Mouse (Mus musculus): ENCODE measurements around the gene Gm28043.
A peak's percentile ranks its signal among the peaks of the same experiment; 100 is the strongest.
"Not testable (repeated sequence)": the region's sequence is repeated elsewhere in the genome, so short reads cannot be mapped to it uniquely, and the experiment has no call there.

Gm28043 gene

DNA sequence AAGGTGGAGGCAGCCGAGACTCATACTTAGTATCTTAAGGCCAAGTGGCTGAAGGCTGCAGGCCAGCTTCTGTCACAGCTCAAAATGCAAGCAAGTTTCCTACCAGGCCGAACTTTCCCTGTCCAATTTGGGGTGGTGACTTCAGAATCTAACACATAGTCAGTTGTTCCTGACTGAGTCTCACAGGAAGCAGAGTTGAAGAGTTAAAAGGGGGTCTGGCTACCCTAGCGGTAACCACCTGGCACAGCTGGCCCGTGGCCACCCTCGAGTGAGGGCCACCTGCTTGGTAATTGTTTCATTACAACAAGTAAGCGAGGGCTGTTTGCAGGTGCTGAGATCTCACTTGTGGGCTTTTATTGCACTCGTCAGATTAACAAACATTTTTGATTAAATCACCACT is 97.9 kb downstream of the Gm28043 start:
- DNase-seq (ENCODE audit: low spot score): no peak

DNA sequence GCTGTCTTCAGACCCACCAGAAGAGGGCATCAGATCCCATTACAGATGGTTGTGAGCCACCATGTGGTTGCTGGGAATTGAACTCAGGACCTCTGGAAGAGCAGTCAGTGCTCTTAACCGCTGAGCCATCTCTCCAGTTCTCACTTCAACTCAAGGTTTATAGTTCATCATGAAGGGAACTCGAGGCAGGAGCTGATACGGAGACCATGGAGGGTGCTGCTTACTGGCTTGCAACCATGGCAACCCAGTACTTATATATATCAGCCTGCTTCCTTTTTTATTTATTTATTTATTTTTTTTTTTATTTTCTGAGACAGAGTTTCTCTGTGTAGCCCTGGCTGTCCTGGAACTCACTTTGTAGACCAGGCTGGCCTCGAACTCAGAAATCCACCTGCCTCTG is 99.1 kb downstream of the Gm28043 start:
- not testable (repeated sequence) for DNase-seq (ENCODE audit: low spot score)

DNA sequence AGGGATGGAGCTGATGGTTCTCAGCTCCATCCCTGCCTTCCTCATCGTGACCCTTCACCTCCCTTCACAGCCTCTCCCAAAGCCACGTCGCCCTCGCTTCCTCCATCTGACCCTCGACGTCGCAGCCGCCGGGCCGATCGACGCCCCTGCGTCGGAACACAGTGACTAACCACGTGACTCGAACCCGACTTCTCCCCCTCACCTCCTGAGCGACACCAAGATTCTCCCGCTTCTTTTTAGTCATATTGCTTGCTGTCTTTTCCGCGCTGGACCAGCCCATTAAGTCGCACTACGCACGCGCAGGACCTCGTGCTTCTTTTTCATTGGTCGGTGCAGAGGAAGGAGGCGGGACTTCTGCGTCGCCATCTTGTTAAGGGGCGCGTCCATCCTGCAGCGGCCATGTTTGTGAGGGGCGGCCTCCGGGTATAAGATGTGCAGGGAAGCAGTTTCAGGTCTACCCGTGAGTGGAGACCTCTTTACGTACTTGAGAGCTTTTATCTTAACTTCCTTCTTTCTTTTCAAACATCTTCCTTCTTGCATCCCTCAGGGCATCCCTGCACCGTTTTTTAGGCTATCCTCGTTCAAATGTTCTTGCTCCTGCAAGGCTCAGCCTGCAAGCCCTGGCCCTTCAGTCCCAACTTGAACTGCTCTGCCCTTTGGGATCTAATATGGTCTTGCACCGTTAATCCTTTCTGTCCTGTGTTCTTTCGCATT is 102.2 kb downstream of the Gm28043 start, which contains the start of gene Ccdc167:
Gene Ccdc167, minus strand, starts transcription at position 313 of the 714 bp plus-strand sequence.
- peak; percentile 93 for DNase-seq (ENCODE audit: low spot score)

GRCm38 (mm10) chr17:29718660-29719059 is 104.0 kb downstream of the Gm28043 start:
- DNase-seq (ENCODE audit: low spot score): no peak

DNA sequence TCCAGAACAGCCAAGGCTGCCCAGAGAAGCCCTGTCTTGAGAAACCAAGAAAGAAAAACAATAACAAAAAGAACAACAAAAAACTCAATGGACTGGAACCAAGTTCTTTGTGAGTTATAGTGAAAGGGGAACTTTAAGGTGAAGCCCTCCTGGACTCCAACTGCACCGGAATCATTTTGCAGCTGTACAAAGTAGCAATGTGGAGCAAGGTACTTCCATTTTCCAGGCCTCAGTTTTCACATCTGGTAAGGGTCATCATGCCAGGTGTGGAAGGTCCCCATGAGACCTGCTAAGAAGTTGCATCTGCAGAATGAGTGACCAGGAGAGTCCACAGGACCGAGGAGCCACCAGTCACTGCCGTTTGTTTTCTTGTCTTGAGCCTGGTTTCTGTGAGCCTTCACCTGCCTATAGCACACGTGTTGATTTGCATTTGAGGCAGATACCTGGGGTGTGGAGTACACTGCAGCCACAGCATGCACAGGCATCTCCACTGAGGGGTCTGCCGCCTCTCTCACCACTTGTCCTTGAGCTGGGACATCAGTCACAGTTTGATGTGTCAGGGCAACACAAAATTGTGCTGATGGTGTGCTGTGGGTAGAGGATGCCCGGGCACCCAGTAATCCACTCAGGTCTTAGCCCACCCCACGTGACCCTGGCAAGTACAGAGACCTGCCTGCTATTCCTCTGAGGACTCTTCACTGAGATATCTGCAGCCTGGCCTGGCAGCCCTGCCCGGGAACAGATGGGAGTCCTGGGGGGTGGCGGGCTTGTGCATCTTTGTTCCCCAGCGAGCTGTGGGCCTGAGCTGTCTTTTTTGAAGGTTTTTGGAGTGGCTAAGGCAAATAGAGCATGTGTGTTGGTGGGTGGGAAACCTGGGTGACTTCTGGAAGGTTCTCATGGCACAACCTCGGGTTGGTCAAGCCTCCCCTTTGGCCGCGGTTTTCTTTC is 105.2 kb downstream of the Gm28043 start:
- no peak for DNase-seq (ENCODE audit: low spot score)

DNA sequence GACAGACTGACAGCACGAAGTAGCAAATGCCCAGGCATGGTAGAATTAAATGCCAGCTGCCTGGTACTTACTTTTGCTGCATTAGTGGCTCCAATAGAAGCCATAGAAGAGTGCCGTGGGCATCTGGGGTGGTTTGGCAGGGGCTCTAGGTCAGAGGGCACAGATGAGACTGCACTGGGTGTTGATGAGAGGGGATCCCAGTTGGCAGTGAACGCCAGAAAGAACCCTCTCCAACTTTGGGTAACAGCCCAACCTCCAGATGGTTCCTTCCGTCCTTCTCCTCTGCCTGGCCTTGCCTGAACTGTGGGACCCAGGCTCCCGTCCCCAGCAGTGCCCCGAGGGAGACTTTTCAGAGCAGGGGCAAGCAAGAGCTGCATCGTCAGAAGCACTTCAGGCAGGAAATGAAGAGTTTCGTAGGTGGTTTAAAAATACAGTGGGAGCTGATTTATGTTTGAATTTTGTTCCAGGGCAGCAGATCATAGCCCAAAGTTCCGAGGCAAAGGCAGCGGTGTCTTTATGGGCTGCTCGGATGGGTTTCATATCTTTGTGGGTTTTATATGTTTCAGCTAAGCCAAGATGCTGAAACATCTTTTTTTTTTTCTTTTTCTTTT is 106.2 kb downstream of the Gm28043 start:
- DNase-seq (ENCODE audit: low spot score): no peak

GRCm38 (mm10) chr17:29724610-29725009 is 109.9 kb downstream of the Gm28043 start:
- DNase-seq (ENCODE audit: low spot score): no peak

DNA sequence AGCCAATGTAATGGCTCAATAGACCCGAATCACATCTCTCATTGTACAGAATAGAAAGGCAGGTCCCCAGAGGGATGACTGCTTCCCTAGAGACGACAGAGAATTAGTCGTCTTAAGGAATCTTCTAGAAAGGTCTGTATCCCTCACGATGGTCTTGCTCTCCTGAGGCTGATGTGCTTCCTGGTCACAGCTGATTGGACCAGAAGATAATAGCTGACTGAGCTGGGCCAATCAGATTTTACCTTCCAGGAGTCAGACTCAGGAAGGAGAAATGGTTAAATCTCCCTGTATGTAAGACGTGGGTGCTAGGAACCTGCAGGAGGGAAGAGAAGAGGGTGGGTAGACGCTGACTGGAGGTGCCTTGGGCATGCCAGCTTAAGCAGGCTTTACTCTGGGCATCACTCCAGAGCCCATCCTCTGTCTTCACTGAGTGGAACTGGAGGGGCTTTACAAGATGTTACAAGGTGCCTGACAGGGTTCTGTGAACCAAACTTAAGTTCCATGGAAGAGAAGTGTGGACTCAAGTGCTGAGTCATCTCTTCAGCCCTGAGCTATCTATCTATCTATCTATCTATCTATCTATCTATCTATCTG is 110.4 kb downstream of the Gm28043 start:
- no peak for DNase-seq (ENCODE audit: low spot score)

- DNase-seq (ENCODE audit: low spot score): no peak
Observed at GRCm38 (mm10) chr17:29728082-29728481, 113.4 kb downstream of the Gm28043 start.

GRCm38 (mm10) chr17:29730510-29731265 is 116.0 kb downstream of the Gm28043 start:
- DNase-seq (ENCODE audit: low spot score): peak; percentile 75

GRCm38 (mm10) chr17:29731266-29731952 is 116.7 kb downstream of the Gm28043 start:
- peak; percentile 92 for DNase-seq (ENCODE audit: low spot score)

DNA sequence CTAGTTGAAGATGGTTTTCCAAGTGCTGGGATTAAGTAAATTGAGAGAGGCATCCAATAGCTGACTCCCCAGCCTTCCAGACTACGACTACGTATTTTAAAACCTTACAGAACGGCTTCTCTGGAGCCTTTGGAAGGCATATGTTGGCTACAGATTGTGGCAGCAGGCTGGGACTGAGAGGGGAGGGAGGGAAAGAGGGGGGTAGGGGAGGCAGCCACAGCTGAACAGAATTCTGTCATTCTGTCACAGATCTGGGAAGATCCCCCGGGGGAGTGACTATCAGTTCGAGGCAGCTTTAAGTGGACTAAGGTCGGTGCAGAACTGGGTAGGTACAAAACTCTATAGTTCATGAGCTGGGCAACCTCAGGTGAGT is 117.3 kb downstream of the Gm28043 start:
- DNase-seq (ENCODE audit: low spot score): no peak

DNA sequence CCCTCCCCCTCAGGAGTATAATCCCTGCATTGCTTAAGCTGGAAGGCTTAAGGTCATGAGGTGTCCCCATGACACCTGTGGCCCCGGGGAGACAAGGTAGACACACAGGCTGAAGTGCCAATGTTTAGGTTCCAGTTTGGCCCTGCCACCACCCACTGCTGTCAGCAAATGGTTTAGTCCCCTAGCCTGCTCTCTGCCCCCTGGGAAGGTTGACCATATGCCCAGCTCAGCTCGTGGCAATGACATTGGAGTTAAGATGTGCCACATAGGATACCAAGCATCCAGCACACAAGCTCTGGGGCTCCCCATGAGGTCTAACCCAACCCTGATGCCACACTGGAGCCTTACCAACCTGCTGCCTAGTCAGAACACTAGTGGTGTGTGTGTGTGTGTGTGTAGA is 117.8 kb downstream of the Gm28043 start:
- DNase-seq (ENCODE audit: low spot score): no peak

- DNase-seq (ENCODE audit: low spot score): no peak
Observed at GRCm38 (mm10) chr17:29736448-29737014, 121.9 kb downstream of the Gm28043 start.

- DNase-seq (ENCODE audit: low spot score): peak; percentile 51
Observed at GRCm38 (mm10) chr17:29737849-29738804, 123.5 kb downstream of the Gm28043 start.

GRCm38 (mm10) chr17:29747466-29747865 is 132.8 kb downstream of the Gm28043 start:
- DNase-seq (ENCODE audit: low spot score): no peak

Measured in ovary, adult 18-20 months (tissue).